Mouse (Mus musculus): ENCODE results near the gene Cdh15. TPM values are rescaled to one million over a fixed set of nuclear protein-coding genes. Genes with fewer than 3 reads are reported as not detected.

Cdh15 gene
- polyA plus RNA-seq, 1 experiment from 2014 or later: 3.0 TPM

DNA sequence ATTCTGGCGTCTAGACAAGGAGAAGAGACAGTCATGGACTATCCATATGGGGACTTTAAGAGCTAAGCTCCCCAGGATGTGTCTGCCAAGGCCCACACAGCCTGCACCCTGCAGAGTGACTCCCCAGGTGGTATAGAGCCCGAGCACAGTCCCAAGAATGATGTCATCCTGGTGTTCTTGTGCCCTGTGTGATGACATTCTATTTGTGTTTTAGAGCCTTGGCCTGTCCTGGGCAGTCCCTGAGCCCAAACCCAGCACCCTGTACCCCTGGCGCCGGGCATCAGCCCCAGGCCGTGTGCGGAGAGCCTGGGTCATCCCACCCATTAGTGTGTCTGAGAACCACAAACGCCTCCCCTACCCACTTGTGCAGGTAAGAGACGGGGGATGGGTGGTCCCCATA, 8.5 kb downstream of the Cdh15 start:
- no peak overlapping the region for H3K4me3 ChIP-seq (ENCODE audit: low read depth, low read length)
- no peaks in the 10 kb centered on the region for H3K27me3 ChIP-seq (ENCODE audit: control insufficient read depth, insufficient read depth, low read length)
- H3K4me2 ChIP-seq (ENCODE audit: low read depth, low read length): no peak overlapping the region
- no peaks in the 10 kb centered on the region for H3K36me3 ChIP-seq (replicated peaks; ENCODE audit: control insufficient read depth, insufficient read depth, low read depth, low read length)
- H3K27ac ChIP-seq (replicated peaks; ENCODE audit: low read depth, low read length): no peak overlapping the region
- ATAC-seq (replicated peaks; ENCODE audit: insufficient number of reproducible peaks, low FRiP score, low TSS enrichment, low read depth): no peak
- peaks cover 4% of the 10 kb centered on the region; the same call in 1 of the 2 replicates for H3K4me1 ChIP-seq (ENCODE audit: control insufficient read depth, insufficient read depth, low read length)
- no peak overlapping the region for H3K9ac ChIP-seq (replicated peaks; ENCODE audit: low read length)
- 82% methylated on average over 8 of the region's 8 CpGs for WGBS
- DNase-seq (ENCODE audit: low spot score): no peak
- H3K9me3 ChIP-seq (replicated peaks; ENCODE audit: control insufficient read depth, low read length): no peaks in the 10 kb centered on the region

GRCm38 (mm10) chr8:122859843-122860242, 12.1 kb downstream of the Cdh15 start:
- Histone ChIP-seq H3K27me3 (ENCODE audit: control insufficient read depth, insufficient read depth, low read length) (no peaks in the 10 kb centered on the region), H3K4me3 (ENCODE audit: low read depth, low read length) (no peak overlapping the region), H3K9ac (replicated peaks; ENCODE audit: low read length) (no peak overlapping the region), H3K4me2 (ENCODE audit: low read depth, low read length) (no peak overlapping the region), H3K27ac (replicated peaks; ENCODE audit: low read depth, low read length) (no peak overlapping the region), H3K4me1 (ENCODE audit: control insufficient read depth, insufficient read depth, low read length) (no peaks in the 10 kb centered on the region), H3K36me3 (replicated peaks; ENCODE audit: control insufficient read depth, insufficient read depth, low read depth, low read length) (no peaks in the 10 kb centered on the region), H3K9me3 (replicated peaks; ENCODE audit: control insufficient read depth, low read length) (no peaks in the 10 kb centered on the region)
- no peak for DNase-seq (ENCODE audit: low spot score)
- WGBS: 58% methylated on average over 13 of the region's 13 CpGs
- no peak for ATAC-seq (replicated peaks; ENCODE audit: insufficient number of reproducible peaks, low FRiP score, low TSS enrichment, low read depth)

DNA sequence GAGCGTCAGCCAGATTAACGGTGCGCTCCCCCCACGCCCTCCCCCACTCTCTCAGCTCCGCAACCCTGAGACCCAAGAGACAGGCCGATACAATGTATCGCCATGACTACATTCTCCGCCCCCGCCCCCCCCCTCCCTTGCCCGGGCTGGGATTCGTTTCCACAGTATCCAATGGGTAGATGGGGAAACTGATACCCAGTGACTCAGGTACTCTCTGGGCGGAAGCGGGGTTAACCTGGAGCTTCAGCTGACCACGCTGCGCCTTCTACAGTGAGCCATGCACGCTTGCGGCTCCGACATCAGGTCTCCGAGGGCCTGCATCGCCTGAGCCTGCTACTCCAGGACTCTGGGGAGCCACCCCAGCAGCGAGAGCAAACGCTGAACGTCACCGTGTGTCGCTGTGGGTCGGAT, 17.0 kb downstream of the Cdh15 start:
- no peak overlapping the region; the same call in 1 of the 2 replicates for H3K9ac ChIP-seq (replicated peaks; ENCODE audit: low read length)
- DNase-seq (ENCODE audit: low spot score): peak; percentile 28
- H3K9me3 ChIP-seq (replicated peaks; ENCODE audit: control insufficient read depth, low read length): no peaks in the 10 kb centered on the region
- no peaks in the 10 kb centered on the region for H3K4me1 ChIP-seq (ENCODE audit: control insufficient read depth, insufficient read depth, low read length)
- no peak overlapping the region for H3K27ac ChIP-seq (replicated peaks; ENCODE audit: low read depth, low read length)
- H3K4me3 ChIP-seq (ENCODE audit: low read depth, low read length): peak overlapping the region; percentile 15; the same call in 1 of the 2 replicates
- H3K36me3 ChIP-seq (replicated peaks; ENCODE audit: control insufficient read depth, insufficient read depth, low read depth, low read length): no peaks in the 10 kb centered on the region
- H3K27me3 ChIP-seq (ENCODE audit: control insufficient read depth, insufficient read depth, low read length): no peaks in the 10 kb centered on the region
- H3K4me2 ChIP-seq (ENCODE audit: low read depth, low read length): peak overlapping the region; percentile 38
- 62% methylated on average over 26 of the region's 26 CpGs for WGBS
- ATAC-seq (replicated peaks; ENCODE audit: insufficient number of reproducible peaks, low FRiP score, low TSS enrichment, low read depth): no peak

DNA sequence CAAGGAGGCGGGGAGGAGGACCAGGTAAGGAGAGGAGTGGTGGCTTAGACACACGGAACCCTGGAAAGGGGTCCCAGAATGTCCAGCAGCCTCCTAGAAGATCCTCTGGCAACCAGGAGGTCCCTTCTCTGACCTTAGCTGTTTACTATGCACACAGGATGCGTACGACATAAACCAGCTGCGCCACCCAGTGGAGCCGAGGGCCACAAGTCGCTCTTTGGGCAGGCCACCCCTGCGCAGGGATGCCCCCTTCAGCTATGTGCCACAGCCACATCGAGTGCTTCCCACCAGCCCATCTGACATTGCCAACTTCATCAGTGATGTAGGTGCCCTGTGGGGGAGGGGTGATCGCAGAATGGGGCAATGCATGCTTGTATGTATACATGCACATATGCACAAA, 17.7 kb downstream of the Cdh15 start:
- H3K36me3 ChIP-seq (replicated peaks; ENCODE audit: control insufficient read depth, insufficient read depth, low read depth, low read length): no peaks in the 10 kb centered on the region
- DNase-seq (ENCODE audit: low spot score) (peak; percentile 24), ATAC-seq (replicated peaks; ENCODE audit: insufficient number of reproducible peaks, low FRiP score, low TSS enrichment, low read depth) (no peak)
- no peak overlapping the region for H3K9ac ChIP-seq (replicated peaks; ENCODE audit: low read length)
- 57% methylated on average over 10 of the region's 10 CpGs for WGBS
- peak overlapping the region; percentile 38 for H3K4me2 ChIP-seq (ENCODE audit: low read depth, low read length)
- H3K4me3 ChIP-seq (ENCODE audit: low read depth, low read length): no peak overlapping the region
- no peak overlapping the region for H3K27ac ChIP-seq (replicated peaks; ENCODE audit: low read depth, low read length)
- H3K27me3 ChIP-seq (ENCODE audit: control insufficient read depth, insufficient read depth, low read length): no peaks in the 10 kb centered on the region
- H3K9me3 ChIP-seq (replicated peaks; ENCODE audit: control insufficient read depth, low read length): no peaks in the 10 kb centered on the region
- H3K4me1 ChIP-seq (ENCODE audit: control insufficient read depth, insufficient read depth, low read length): 0 out of 2 replicates have a peak, but pooled peaks cover 3% of the 10 kb centered on the region

DNA sequence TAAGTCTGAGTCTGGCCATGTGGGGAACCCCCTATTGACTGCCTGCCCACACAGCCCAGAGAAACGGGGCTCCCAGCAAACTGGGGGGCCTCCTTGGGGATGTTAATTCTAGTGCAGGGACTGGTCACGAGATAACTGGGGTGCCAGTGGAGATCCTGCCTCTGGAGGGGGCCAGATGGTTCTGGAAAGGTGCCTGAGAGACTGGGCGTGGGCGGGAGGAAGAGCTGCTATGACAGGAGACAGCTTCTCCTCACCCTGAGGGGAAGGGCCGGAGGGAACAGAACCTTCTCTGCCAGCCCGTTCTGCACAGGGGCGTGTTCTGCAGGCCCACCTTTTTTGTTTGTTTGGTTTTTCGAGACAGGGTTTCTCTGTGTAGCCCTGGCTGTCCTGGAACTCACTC, 18.5 kb downstream of the Cdh15 start:
- H3K36me3 ChIP-seq (replicated peaks; ENCODE audit: control insufficient read depth, insufficient read depth, low read depth, low read length): no peaks in the 10 kb centered on the region
- WGBS: 87% methylated on average over 8 of the region's 8 CpGs
- no peaks in the 10 kb centered on the region for H3K9me3 ChIP-seq (replicated peaks; ENCODE audit: control insufficient read depth, low read length)
- H3K27me3 ChIP-seq (ENCODE audit: control insufficient read depth, insufficient read depth, low read length): no peaks in the 10 kb centered on the region
- ATAC-seq (replicated peaks; ENCODE audit: insufficient number of reproducible peaks, low FRiP score, low TSS enrichment, low read depth) (no peak), DNase-seq (ENCODE audit: low spot score) (no peak)
- H3K4me1 ChIP-seq (ENCODE audit: control insufficient read depth, insufficient read depth, low read length): 0 out of 2 replicates have a peak, but pooled peaks cover 3% of the 10 kb centered on the region
- H3K4me2 ChIP-seq (ENCODE audit: low read depth, low read length): no peak overlapping the region
- no peak overlapping the region for H3K27ac ChIP-seq (replicated peaks; ENCODE audit: low read depth, low read length)
- no peak overlapping the region for H3K9ac ChIP-seq (replicated peaks; ENCODE audit: low read length)
- no peak overlapping the region for H3K4me3 ChIP-seq (ENCODE audit: low read depth, low read length)

GRCm38 (mm10) chr8:122867982-122868381, 20.2 kb downstream of the Cdh15 start:
- H3K27me3 ChIP-seq (ENCODE audit: control insufficient read depth, insufficient read depth, low read length): no peaks in the 10 kb centered on the region
- ATAC-seq (replicated peaks; ENCODE audit: insufficient number of reproducible peaks, low FRiP score, low TSS enrichment, low read depth) (no peak), DNase-seq (ENCODE audit: low spot score) (no peak)
- no peak overlapping the region for H3K4me2 ChIP-seq (ENCODE audit: low read depth, low read length)
- no peaks in the 10 kb centered on the region for H3K9me3 ChIP-seq (replicated peaks; ENCODE audit: control insufficient read depth, low read length)
- H3K4me1 ChIP-seq (ENCODE audit: control insufficient read depth, insufficient read depth, low read length): 0 out of 2 replicates have a peak, but pooled peaks cover 3% of the 10 kb centered on the region
- no peak overlapping the region for H3K4me3 ChIP-seq (ENCODE audit: low read depth, low read length)
- H3K27ac ChIP-seq (replicated peaks; ENCODE audit: low read depth, low read length): no peak overlapping the region
- no peaks in the 10 kb centered on the region for H3K36me3 ChIP-seq (replicated peaks; ENCODE audit: control insufficient read depth, insufficient read depth, low read depth, low read length)
- no peak overlapping the region for H3K9ac ChIP-seq (replicated peaks; ENCODE audit: low read length)
- WGBS: 86% methylated on average over 6 of the region's 6 CpGs

DNA sequence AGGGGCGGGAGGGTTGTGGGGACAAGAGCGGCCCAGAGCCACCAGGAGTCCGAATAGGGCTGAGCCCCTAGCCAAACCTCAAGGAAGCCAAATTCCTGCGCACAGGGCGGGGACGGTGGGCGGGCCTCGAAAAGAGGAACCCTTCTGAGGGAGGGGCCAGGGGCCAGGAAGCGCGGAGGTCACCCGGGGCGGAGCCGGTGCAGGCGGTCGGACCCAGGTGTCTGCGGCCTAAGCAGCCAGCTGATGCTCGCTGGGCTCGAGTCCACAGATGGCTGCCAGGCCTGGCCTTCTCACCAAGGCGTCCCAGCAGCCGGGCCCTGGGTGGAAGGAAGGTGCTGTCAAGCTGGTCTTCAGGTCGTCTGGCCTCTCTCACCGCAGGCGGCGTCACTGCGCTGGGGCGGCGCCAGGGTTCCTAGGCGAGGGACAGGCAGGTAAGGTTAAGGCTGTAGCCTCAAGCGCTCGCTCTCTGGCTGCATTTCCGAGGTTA, 22.7 kb downstream of the Cdh15 start:
- Histone ChIP-seq H3K36me3 (replicated peaks; ENCODE audit: control insufficient read depth, insufficient read depth, low read depth, low read length) (no peaks in the 10 kb centered on the region), H3K27me3 (ENCODE audit: control insufficient read depth, insufficient read depth, low read length) (no peaks in the 10 kb centered on the region), H3K9ac (replicated peaks; ENCODE audit: low read length) (no peak overlapping the region), H3K27ac (replicated peaks; ENCODE audit: low read depth, low read length) (no peak overlapping the region), H3K4me2 (ENCODE audit: low read depth, low read length) (peak overlapping the region; percentile 19), H3K4me1 (ENCODE audit: control insufficient read depth, insufficient read depth, low read length) (peaks cover 3% of the 10 kb centered on the region; the same call in 1 of the 2 replicates), H3K4me3 (ENCODE audit: low read depth, low read length) (no peak overlapping the region), H3K9me3 (replicated peaks; ENCODE audit: control insufficient read depth, low read length) (no peaks in the 10 kb centered on the region)
- peak; percentile 52 for DNase-seq (ENCODE audit: low spot score)
- ATAC-seq (replicated peaks; ENCODE audit: insufficient number of reproducible peaks, low FRiP score, low TSS enrichment, low read depth): 0 out of 2 replicates have a peak, but pooled peaks have one; percentile 15
- 10% methylated on average over 31 of the region's 31 CpGs for WGBS

DNA sequence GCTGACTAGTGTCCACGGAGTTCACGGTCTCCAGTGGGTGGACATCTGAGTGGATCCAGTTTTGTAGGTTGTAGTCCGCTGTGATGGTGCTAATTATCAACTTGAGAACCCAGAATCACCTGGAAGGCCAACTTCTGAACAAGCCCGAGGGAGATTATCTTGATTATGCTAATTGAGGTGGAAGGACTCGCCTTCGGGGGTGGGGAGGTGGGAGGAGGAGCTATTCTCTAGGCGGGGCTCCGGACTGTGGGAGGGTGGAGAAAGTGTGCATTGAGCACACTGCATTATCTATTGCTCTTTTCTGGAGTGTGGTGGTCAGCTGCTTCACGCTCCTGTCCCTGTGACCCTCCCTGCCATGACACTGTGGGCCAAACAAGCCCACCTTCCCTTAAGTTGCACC, 23.9 kb downstream of the Cdh15 start:
- H3K9ac ChIP-seq (replicated peaks; ENCODE audit: low read length): no peak overlapping the region
- no peak overlapping the region for H3K4me2 ChIP-seq (ENCODE audit: low read depth, low read length)
- no peaks in the 10 kb centered on the region for H3K36me3 ChIP-seq (replicated peaks; ENCODE audit: control insufficient read depth, insufficient read depth, low read depth, low read length)
- no peaks in the 10 kb centered on the region for H3K27me3 ChIP-seq (ENCODE audit: control insufficient read depth, insufficient read depth, low read length)
- H3K9me3 ChIP-seq (replicated peaks; ENCODE audit: control insufficient read depth, low read length): no peaks in the 10 kb centered on the region
- 66% methylated on average over 9 of the region's 9 CpGs for WGBS
- H3K27ac ChIP-seq (replicated peaks; ENCODE audit: low read depth, low read length): no peak overlapping the region
- H3K4me1 ChIP-seq (ENCODE audit: control insufficient read depth, insufficient read depth, low read length): peaks cover 3% of the 10 kb centered on the region; the same call in 1 of the 2 replicates
- H3K4me3 ChIP-seq (ENCODE audit: low read depth, low read length): no peak overlapping the region
- DNase-seq (ENCODE audit: low spot score) (no peak), ATAC-seq (replicated peaks; ENCODE audit: insufficient number of reproducible peaks, low FRiP score, low TSS enrichment, low read depth) (no peak)
